Comparison of ENCODE assay signal across 12 mouse cellular contexts in genomic region chr9:59589703-59590439, GRCm38 (mm10). TPM values are rescaled to one million over a fixed set of nuclear protein-coding genes. Genes with fewer than 3 reads are reported as not detected.
DNase-seq lines count a peak whose midpoint lies in the region; ATAC-seq and TF ChIP-seq lines count a peak whose summit lies in the region.
"Had no signal": no experiment of that assay in that cellular context is flagged by ENCODE, and none has a peak within 500 bp of the region (broad histone marks: within the 10 kb centered on the region; RNA-seq: fewer than 3 reads in every experiment).

No protein-coding gene starts in this region.

- H3K9ac ChIP-seq in hindbrain, embryonic 15.5 days: no peak overlapping the region
- H3K9ac ChIP-seq: embryonic facial prominence, embryonic 13.5 days; intestine, embryonic 15.5 days; limb, embryonic 13.5 days had no signal

- no peaks in the 10 kb centered on the region for H3K9me3 ChIP-seq in hindbrain, embryonic 15.5 days
- H3K9me3 ChIP-seq: embryonic facial prominence, embryonic 13.5 days; intestine, embryonic 15.5 days; limb, embryonic 13.5 days had no signal

- intact Hi-C loops in heart, postnatal 14 days (cut with DNase I): no loop called here

- TF ChIP-seq CTCF in C2C12 (IDR thresholded peaks at IDR 0.05; ENCODE audit: control insufficient read depth, insufficient read depth, insufficient read length): no peak

- peak overlapping the region; percentile 53 for H3K4me2 ChIP-seq in hindbrain, embryonic 15.5 days
- H3K4me2 ChIP-seq in myocyte (ENCODE audit: low read depth): peak overlapping the region; percentile 48
- H3K4me2 ChIP-seq: embryonic facial prominence, embryonic 13.5 days; intestine, embryonic 15.5 days; limb, embryonic 13.5 days had no signal

- no peaks in the 10 kb centered on the region for H3K79me3 ChIP-seq in C2C12 (ENCODE audit: low read depth)

- peak overlapping the region; percentile 62; the same call in 1 of the 2 replicates for H3K27ac ChIP-seq in hindbrain, embryonic 15.5 days (replicated peaks)
- H3K27ac ChIP-seq: embryonic facial prominence, embryonic 13.5 days; heart, adult 2 months; intestine, embryonic 15.5 days; limb, embryonic 13.5 days had no signal

- no peak for ATAC-seq in hindbrain, embryonic 15.5 days (ENCODE audit: low FRiP score, low read depth)
- ATAC-seq: intestine, embryonic 15.5 days had no signal

- no peak overlapping the region for H3ac ChIP-seq in C2C12 (ENCODE audit: control insufficient read depth, insufficient read length, low read depth)
- no peak overlapping the region for H3ac ChIP-seq in myocyte (ENCODE audit: control insufficient read depth, insufficient read length)

- H3K36me3 ChIP-seq in C2C12 (ENCODE audit: control insufficient read depth, insufficient read depth) (no peaks in the 10 kb centered on the region), myocyte (ENCODE audit: control insufficient read depth, insufficient read depth) (no peaks in the 10 kb centered on the region)
- no peaks in the 10 kb centered on the region for H3K36me3 ChIP-seq in hindbrain, embryonic 15.5 days
- H3K36me3 ChIP-seq: embryonic facial prominence, embryonic 13.5 days; intestine, embryonic 15.5 days; limb, embryonic 13.5 days had no signal

- no peaks in the 10 kb centered on the region for H3K27me3 ChIP-seq in C2C12 (ENCODE audit: control insufficient read depth, insufficient read depth, insufficient read length)
- H3K27me3 ChIP-seq in hindbrain, embryonic 15.5 days: no peaks in the 10 kb centered on the region
- no peaks in the 10 kb centered on the region for H3K27me3 ChIP-seq in myocyte (ENCODE audit: control insufficient read depth, insufficient read depth, insufficient read length)

- WGBS in hindbrain, embryonic 15.5 days: 80% methylated on average over 10 of the region's 10 CpGs

- no peak for TF ChIP-seq POLR2A in myocyte (IDR thresholded peaks at IDR 0.05; ENCODE audit: insufficient read length, low read depth)

- H3K4me3 ChIP-seq in C2C12 (ENCODE audit: insufficient read depth, poor library complexity, severe bottlenecking): no peak overlapping the region
- H3K4me3 ChIP-seq in hindbrain, embryonic 15.5 days: no peak overlapping the region
- no peak overlapping the region for H3K4me3 ChIP-seq in myocyte
- H3K4me3 ChIP-seq: embryonic facial prominence, embryonic 13.5 days; heart, adult 2 months; intestine, embryonic 15.5 days; limb, embryonic 13.5 days had no signal

- H3K4me1 ChIP-seq in hindbrain, embryonic 15.5 days (replicated peaks): peaks cover 31% of the 10 kb centered on the region
- H3K4me1 ChIP-seq: intestine, embryonic 15.5 days; limb, embryonic 13.5 days had no signal

- H3K79me2 ChIP-seq in C2C12 (ENCODE audit: control insufficient read depth, insufficient read depth) (no peaks in the 10 kb centered on the region), myocyte (ENCODE audit: control insufficient read depth, insufficient read depth) (no peaks in the 10 kb centered on the region)

- DNase-seq in frontal cortex, adult 2 months (ENCODE audit: extremely low spot score in 1 of 2, low spot score in 1 of 2): peak; percentile 51 to 79
- no peak for DNase-seq in frontal cortex, postnatal 14 days (ENCODE audit: low spot score in 2 of 2)
- no peak for DNase-seq in heart, adult 18-20 months
- DNase-seq in heart, postnatal 14 days: no peak
- no peak for DNase-seq in adrenal gland, postnatal 36 days
- DNase-seq: heart, adult 2 months had no signal

TF ChIP-seq in C2C12, 6 proteins besides CTCF, POLR2A, EP300 and RAD21:
- TF ChIP-seq FOSL1 (IDR thresholded peaks at IDR 0.05; ENCODE audit: insufficient read depth, low read length, poor library complexity, severe bottlenecking) (no peak), MYOD1 (IDR thresholded peaks at IDR 0.05; ENCODE audit: control insufficient read depth, insufficient read length, low read depth) (peak; percentile 77), MAX (IDR thresholded peaks at IDR 0.05) (no peak), USF1 (IDR thresholded peaks at IDR 0.05; ENCODE audit: low read depth) (no peak)
TF ChIP-seq in C2C12: peak in this region for 1.

TF ChIP-seq in myocyte, 11 proteins besides CTCF, POLR2A, EP300 and RAD21:
- no peak for TF ChIP-seq E2F4 (IDR thresholded peaks at IDR 0.05; ENCODE audit: insufficient read depth)
- peak; percentile 41 to 80 (median 75) for TF ChIP-seq MYOD1 (IDR thresholded peaks at IDR 0.05; ENCODE audit: control insufficient read depth in 1 of 3, insufficient read length in 2 of 3, low read depth in 2 of 3)
TF ChIP-seq in myocyte: peak in this region for 1.

RNA-seq across cellular contexts. Expression of gene Celf6, which starts 12.2 kb away (rescaled TPM):
- 17.5 and 19.3 TPM in 2 replicates for polyA plus RNA-seq in frontal cortex, adult 2 months (2012; rRNA removed)
- 0.13 TPM for polyA plus RNA-seq in C2C12 (2012; fragmentation: generic; extraction: Trizol)
- 45.4 and 48.4 TPM in 2 replicates for polyA plus RNA-seq in hindbrain, embryonic 15.5 days (2015; fragmentation: Nextera tagmentation; extraction: Ambion mirVana)
- not detected for polyA plus RNA-seq in myocyte (2012; fragmentation: generic; extraction: Trizol)
- not detected for total RNA-seq in heart, adult 18-20 months (2021)
- total RNA-seq in heart, postnatal 14 days (2021): under 1 TPM in 1 of 2 experiments, not detected in 1; 0.10 TPM
- 1 to 10 TPM; 3.6 to 4.4 TPM for total RNA-seq in adrenal gland, postnatal 36 days (2021)
- total RNA-seq: heart, adult 2 months had no signal
- polyA plus RNA-seq: heart, adult 2 months had no signal

RNA-seq across cellular contexts. Expression of gene Parp6, which starts 27.2 kb away (rescaled TPM):
- 186 and 191 TPM in 2 replicates for polyA plus RNA-seq in frontal cortex, adult 2 months (2012; rRNA removed)
- polyA plus RNA-seq in C2C12 (2012; fragmentation: generic; extraction: Trizol) (6.0 TPM), myocyte (2012; fragmentation: generic; extraction: Trizol) (11.4 TPM)
- 185 and 210 TPM in 2 replicates for polyA plus RNA-seq in hindbrain, embryonic 15.5 days (2015; fragmentation: Nextera tagmentation; extraction: Ambion mirVana)
- 10 to 100 TPM; 17.0 to 17.6 TPM for total RNA-seq in heart, adult 18-20 months (2021)
- total RNA-seq in heart, postnatal 14 days (2021): 10 to 100 TPM; 18.5 to 22.2 TPM
- total RNA-seq in adrenal gland, postnatal 36 days (2021): 10 to 100 TPM; 26.5 TPM

RNA-seq across cellular contexts. Expression of gene Tmem202, which starts 50.2 kb away (rescaled TPM):
- polyA plus RNA-seq in frontal cortex, adult 2 months (2012; rRNA removed): 2.5 and 3.6 TPM in 2 replicates
- polyA plus RNA-seq in C2C12 (2012; fragmentation: generic; extraction: Trizol) (0.35 TPM), myocyte (2012; fragmentation: generic; extraction: Trizol) (1.2 TPM)
- 0.88 and 1.5 TPM in 2 replicates for polyA plus RNA-seq in hindbrain, embryonic 15.5 days (2015; fragmentation: Nextera tagmentation; extraction: Ambion mirVana)
- under 1 TPM; 0.40 to 0.93 TPM for total RNA-seq in heart, adult 18-20 months (2021)
- under 1 TPM; 0.56 to 0.67 TPM for total RNA-seq in heart, postnatal 14 days (2021)
- total RNA-seq in adrenal gland, postnatal 36 days (2021): 1 to 10 TPM; 3.6 to 4.1 TPM
- polyA plus RNA-seq: embryonic facial prominence, embryonic 13.5 days; intestine, embryonic 15.5 days had no signal

RNA-seq across cellular contexts. Expression of gene Hexa, which starts 50.5 kb away (rescaled TPM):
- 59.6 and 59.9 TPM in 2 replicates for polyA plus RNA-seq in frontal cortex, adult 2 months (2012; rRNA removed)
- polyA plus RNA-seq in C2C12 (2012; fragmentation: generic; extraction: Trizol) (83.6 TPM), myocyte (2012; fragmentation: generic; extraction: Trizol) (131 TPM)
- polyA plus RNA-seq in hindbrain, embryonic 15.5 days (2015; fragmentation: Nextera tagmentation; extraction: Ambion mirVana): 61.2 and 64.2 TPM in 2 replicates
- 10 to 100 TPM; 49.6 to 54.9 TPM for total RNA-seq in heart, adult 18-20 months (2021)
- total RNA-seq in heart, postnatal 14 days (2021): 10 to 100 TPM; 33.2 to 33.9 TPM
- total RNA-seq in adrenal gland, postnatal 36 days (2021): 100 to 1,000 TPM; 111 to 147 TPM

Comparison
In these comparisons a context has a peak if more than half of its experiments do, and no peak if none do; other contexts are left out.
1. DNase-seq: peak in frontal cortex, adult 2 months (2 of 2); none in frontal cortex, postnatal 14 days (0 of 2), heart, adult 18-20 months (0 of 2), heart, postnatal 14 days (0 of 2) and adrenal gland, postnatal 36 days (0 of 2).
2. RNA of gene Celf6, which starts 12.2 kb away (polyA plus RNA-seq): 45.4 to 48.4 TPM in hindbrain, embryonic 15.5 days and 17.5 to 19.3 TPM in frontal cortex, adult 2 months; 0.13 TPM in C2C12 (single experiment) and not detected in myocyte (single experiment); every median in the first group is over 10 times any median in the second.
3. RNA of gene Parp6, which starts 27.2 kb away (polyA plus RNA-seq): 185 to 210 TPM in hindbrain, embryonic 15.5 days and 186 to 191 TPM in frontal cortex, adult 2 months; 11.4 TPM in myocyte (single experiment) and 6.0 TPM in C2C12 (single experiment); every median in the first group is over 10 times any median in the second.